Mouse (Mus musculus) heart, embryonic 15.5 days (tissue): ENCODE data around the gene Rabep1. TPM values are rescaled to one million over a fixed set of nuclear protein-coding genes. Genes with fewer than 3 reads are reported as not detected.

Experiments used
- ATAC-seq: fragments of 200-750 bp; cut with Nextera tagmentation; replicated peaks from 2 replicates; pipeline ENCODE4 v1.8.0; 2017; ENCODE audit warnings: low read depth, moderate TSS enrichment; ENCODE audit not compliant: insufficient number of reproducible peaks, insufficient read depth, low FRiP score
- H3K27ac ChIP-seq: fragments of 300-500 bp; sonication (generic); 2 replicates; pipeline ENCODE4 v1.5.1; 2015; ENCODE audit warnings: mild to moderate bottlenecking, inconsistent platforms
- H3K27me3 ChIP-seq: fragments of 300-500 bp; sonication (generic); 2 replicates; pipeline ENCODE4 v1.6.1; 2015; ENCODE audit warnings: inconsistent platforms
- H3K36me3 ChIP-seq: fragments of 300-500 bp; sonication (generic); 2 replicates; pipeline ENCODE4 v1.6.1; 2015; ENCODE audit warnings: mild to moderate bottlenecking, inconsistent platforms
- H3K4me1 ChIP-seq: fragments of 300-500 bp; sonication (generic); replicated peaks from 2 replicates; pipeline ENCODE4 v1.6.1; 2015; ENCODE audit warnings: inconsistent platforms
- H3K4me2 ChIP-seq: fragments of 300-500 bp; sonication (generic); 2 replicates; pipeline ENCODE4 v1.6.1; 2015; ENCODE audit warnings: inconsistent platforms, mild to moderate bottlenecking, moderate library complexity
- H3K4me3 ChIP-seq: fragments of 300-500 bp; sonication (generic); 2 replicates; pipeline ENCODE4 v1.5.1; 2015; ENCODE audit warnings: mild to moderate bottlenecking, inconsistent platforms
- H3K9ac ChIP-seq: fragments of 300-500 bp; sonication (generic); 2 replicates; pipeline ENCODE4 v1.6.1; 2015; ENCODE audit warnings: mild to moderate bottlenecking, inconsistent platforms
- H3K9me3 ChIP-seq: fragments of 300-500 bp; sonication (generic); replicated peaks from 2 replicates; pipeline ENCODE4 v1.6.1; 2016; ENCODE audit warnings: inconsistent platforms
- WGBS: fragments of 180-500 bp; shearing (Covaris S2); methylation state at CpG from one replicate; pipeline ENCODE4 v1.1.7; 2015; ENCODE audit warnings: mixed read lengths; 5-methylcytosine and 5-hydroxymethylcytosine counted together
- polyA plus RNA-seq: library from polyadenylated mRNA; unstranded; fragments of >200 nt; fragmentation: Nextera tagmentation; extraction: Ambion mirVana; gene quantifications from 2 replicates; pipeline ENCODE4 v1.2.1, GENCODE M21; 2015

Gene Rabep1
- 26.4 and 29.1 TPM in 2 replicates for polyA plus RNA-seq

GRCm38 (mm10) chr11:70844559-70845456 lies at the start of gene Rabep1:
TSS of gene Rabep1 (plus strand) at chr11:70844778.
- under 1% methylated on average over 74 of the region's 88 CpGs for WGBS
- ATAC-seq: peak; percentile 97
- Histone ChIP-seq H3K9ac (peak within 1 kb of the TSS; percentile 85), H3K27ac (peak within 1 kb of the TSS; percentile 88), H3K27me3 (no peaks in the 10 kb centered on the region), H3K36me3 (no peaks in the 10 kb centered on the region), H3K4me2 (peak within 1 kb of the TSS; percentile 81), H3K4me3 (peak within 1 kb of the TSS; percentile 95), H3K9me3 (no peaks in the 10 kb centered on the region), H3K4me1 (peaks cover 19% of the 10 kb centered on the region)

- Histone ChIP-seq H3K4me2 (no peak overlapping the region), H3K9me3 (no peaks in the 10 kb centered on the region), H3K27me3 (no peaks in the 10 kb centered on the region), H3K9ac (no peak overlapping the region), H3K4me3 (no peak overlapping the region), H3K4me1 (peaks cover 7% of the 10 kb centered on the region), H3K36me3 (no peaks in the 10 kb centered on the region), H3K27ac (no peak overlapping the region)
- WGBS: 81% methylated on average over 2 of the region's 2 CpGs
- no peak for ATAC-seq
These were observed 42.2 kb upstream of the Rabep1 start for GRCm38 (mm10) chr11:70802208-70802864.

DNA sequence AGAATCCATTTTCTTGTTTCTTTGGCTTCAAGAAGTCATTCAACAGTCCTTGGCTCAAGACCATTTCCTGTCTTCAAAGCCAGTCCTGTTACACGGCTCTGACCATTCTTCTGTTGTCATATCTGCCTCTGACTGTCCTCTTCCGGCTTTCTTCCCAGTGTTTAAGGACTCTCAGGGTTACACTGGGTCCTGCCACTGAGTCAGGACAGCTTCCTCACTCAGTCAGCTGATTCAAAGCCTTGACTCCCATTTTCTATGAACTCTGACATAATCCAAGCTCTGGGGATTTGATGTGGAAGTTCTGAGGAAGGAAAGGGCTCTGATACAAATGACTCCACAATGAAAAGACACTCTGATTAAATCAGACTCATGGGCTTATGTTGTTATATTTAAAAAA lies 41.7 kb upstream of the Rabep1 start:
- Histone ChIP-seq H3K4me3 (no peak overlapping the region), H3K9ac (no peak overlapping the region), H3K27me3 (no peaks in the 10 kb centered on the region), H3K4me1 (peaks cover 7% of the 10 kb centered on the region), H3K9me3 (no peaks in the 10 kb centered on the region), H3K36me3 (no peaks in the 10 kb centered on the region), H3K4me2 (no peak overlapping the region), H3K27ac (no peak overlapping the region)
- ATAC-seq: no peak
- WGBS: 48% methylated on average over 2 of the region's 2 CpGs

DNA sequence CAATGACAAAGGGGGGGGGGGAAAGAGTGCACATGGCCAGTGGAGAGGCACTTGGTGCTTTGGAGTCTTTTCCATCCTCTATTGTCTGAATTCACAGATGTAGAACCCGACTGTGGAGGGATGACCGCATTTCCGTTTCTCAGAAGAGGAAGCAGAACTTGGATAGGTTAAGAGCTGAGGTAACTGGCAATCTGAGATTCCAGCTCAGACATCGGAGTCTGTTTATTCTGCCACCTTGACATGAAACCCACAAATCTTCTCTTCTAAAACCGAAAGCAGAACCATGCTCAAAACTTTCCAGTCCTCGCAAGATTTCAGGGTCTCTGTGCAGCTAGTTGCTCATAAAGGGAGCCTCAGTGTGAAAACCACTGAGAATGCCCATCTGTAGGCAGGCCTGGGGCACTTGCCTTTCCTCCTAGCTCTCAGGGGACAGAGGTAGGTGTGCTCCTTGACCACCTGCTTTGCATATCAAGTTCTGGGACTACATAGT lies 40.8 kb upstream of the Rabep1 start:
- Histone ChIP-seq H3K27ac (peak overlapping the region; percentile 66), H3K9ac (no peak overlapping the region), H3K4me3 (no peak overlapping the region), H3K27me3 (no peaks in the 10 kb centered on the region), H3K4me1 (peaks cover 7% of the 10 kb centered on the region), H3K36me3 (no peaks in the 10 kb centered on the region), H3K9me3 (no peaks in the 10 kb centered on the region), H3K4me2 (no peak overlapping the region)
- no peak for ATAC-seq
- WGBS: 62% methylated on average over 6 of the region's 6 CpGs

DNA sequence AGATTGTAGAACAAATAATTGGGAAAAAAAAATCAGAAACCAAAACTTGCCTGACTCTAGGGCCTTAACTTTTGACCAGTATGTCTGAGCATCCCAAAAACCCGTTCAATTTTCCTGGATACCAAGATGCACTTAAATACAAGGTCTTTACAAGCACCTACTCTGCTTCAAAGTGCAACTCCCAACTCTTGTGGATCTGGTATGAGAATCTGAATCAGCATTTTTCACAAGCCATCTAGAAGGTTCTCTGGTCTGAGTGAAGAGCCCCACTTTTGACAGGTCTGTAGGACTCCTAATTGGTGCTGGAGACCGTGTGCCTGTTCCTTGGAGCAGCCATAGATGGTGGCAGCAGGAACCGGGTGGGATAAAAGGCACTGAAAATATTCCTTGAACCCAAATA lies 40.2 kb upstream of the Rabep1 start:
- H3K9me3 ChIP-seq: no peaks in the 10 kb centered on the region
- no peak for ATAC-seq
- H3K27ac ChIP-seq: no peak overlapping the region
- no peaks in the 10 kb centered on the region for H3K36me3 ChIP-seq
- no peak overlapping the region for H3K9ac ChIP-seq
- no peaks in the 10 kb centered on the region for H3K27me3 ChIP-seq
- H3K4me2 ChIP-seq: no peak overlapping the region
- no peak overlapping the region for H3K4me3 ChIP-seq
- peaks cover 7% of the 10 kb centered on the region for H3K4me1 ChIP-seq
- WGBS: 80% methylated on average over 3 of the region's 3 CpGs

DNA sequence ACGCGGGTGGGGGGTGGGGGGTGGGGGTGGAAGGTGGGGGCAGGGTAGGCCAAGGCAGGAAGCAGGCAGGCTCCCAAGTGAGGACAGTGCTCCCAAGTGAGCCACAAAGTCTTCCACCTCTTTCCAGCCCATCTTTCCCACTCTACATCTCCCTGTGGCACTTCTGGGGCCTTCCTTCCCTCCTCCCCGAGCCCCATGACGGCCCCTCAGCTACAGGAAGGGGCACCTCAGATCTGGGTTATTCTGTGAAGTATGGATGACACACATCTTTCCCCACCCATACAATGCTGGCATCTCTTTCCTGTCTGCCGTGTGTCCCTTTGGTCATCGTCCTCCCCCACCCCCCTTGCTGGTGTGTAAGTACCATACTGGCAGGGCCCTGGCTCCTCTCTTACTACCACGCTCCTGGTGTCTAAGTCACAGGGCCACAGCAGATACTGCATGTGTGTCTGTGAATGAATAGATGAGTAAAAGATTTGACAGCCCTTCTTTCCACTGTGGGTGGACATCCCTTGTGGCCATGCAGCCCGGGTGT lies 38.9 kb upstream of the Rabep1 start:
- H3K36me3 ChIP-seq: no peaks in the 10 kb centered on the region
- no peak for ATAC-seq
- H3K27ac ChIP-seq: peak overlapping the region; percentile 52; the same call in 1 of the 2 replicates
- no peak overlapping the region for H3K4me3 ChIP-seq
- WGBS: 61% methylated on average over 8 of the region's 8 CpGs
- peaks cover 7% of the 10 kb centered on the region for H3K4me1 ChIP-seq
- H3K9me3 ChIP-seq: no peaks in the 10 kb centered on the region
- no peak overlapping the region for H3K9ac ChIP-seq
- no peaks in the 10 kb centered on the region for H3K27me3 ChIP-seq
- H3K4me2 ChIP-seq: peak overlapping the region; percentile 24; the same call in 1 of the 2 replicates

DNA sequence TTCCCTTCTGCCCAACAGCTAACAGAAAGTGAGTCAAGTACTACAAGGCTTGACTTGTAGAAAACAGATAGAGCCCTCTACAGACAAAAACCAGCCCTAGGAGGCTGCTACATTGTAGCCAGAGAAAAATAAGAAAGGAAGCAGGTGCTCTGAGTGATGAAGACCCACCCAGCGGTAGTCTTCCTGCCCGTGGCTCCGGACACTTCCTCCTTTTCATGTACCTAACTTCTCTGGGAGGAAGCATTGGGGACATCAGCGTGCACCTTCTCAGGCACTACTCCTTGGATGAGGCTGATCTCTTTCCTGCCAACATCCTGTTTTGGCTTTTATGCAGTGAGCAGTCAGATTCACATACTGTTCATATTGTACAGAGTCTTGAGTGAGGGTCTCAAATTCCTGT lies 37.9 kb upstream of the Rabep1 start:
- Histone ChIP-seq H3K9me3 (no peaks in the 10 kb centered on the region), H3K4me2 (no peak overlapping the region), H3K27me3 (no peaks in the 10 kb centered on the region), H3K9ac (no peak overlapping the region), H3K4me1 (peaks cover 7% of the 10 kb centered on the region), H3K4me3 (no peak overlapping the region), H3K36me3 (no peaks in the 10 kb centered on the region), H3K27ac (no peak overlapping the region)
- ATAC-seq: no peak
- 63% methylated on average over 4 of the region's 4 CpGs for WGBS

- no peak overlapping the region for H3K27ac ChIP-seq
- no peak for ATAC-seq
- no peaks in the 10 kb centered on the region for H3K27me3 ChIP-seq
- WGBS: 62% methylated on average over 4 of the region's 4 CpGs
- H3K36me3 ChIP-seq: no peaks in the 10 kb centered on the region
- H3K4me2 ChIP-seq: no peak overlapping the region
- H3K4me1 ChIP-seq: peaks cover 7% of the 10 kb centered on the region
- no peak overlapping the region for H3K9ac ChIP-seq
- no peaks in the 10 kb centered on the region for H3K9me3 ChIP-seq
- H3K4me3 ChIP-seq: no peak overlapping the region
These were observed 36.9 kb upstream of the Rabep1 start for GRCm38 (mm10) chr11:70807630-70808029.

DNA sequence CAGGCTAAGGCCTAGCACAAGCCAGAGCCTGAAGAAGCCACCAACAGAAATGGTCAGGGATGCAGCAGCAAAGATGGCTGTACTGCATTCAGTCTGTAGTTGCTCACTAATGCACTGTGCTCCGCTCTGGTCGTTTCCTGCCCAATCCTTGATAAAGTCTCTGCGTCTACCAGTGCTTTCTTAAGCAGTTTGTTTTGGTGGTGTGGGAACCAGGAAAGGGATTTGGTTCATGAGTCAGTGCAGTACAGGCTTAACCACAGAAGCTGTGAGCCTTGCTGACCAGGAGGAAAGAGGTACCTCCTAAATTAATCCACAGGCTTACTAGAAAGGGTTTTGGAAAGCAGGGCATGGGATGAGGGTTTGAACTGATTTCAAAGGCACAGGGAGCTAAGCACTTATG lies 36.5 kb upstream of the Rabep1 start:
- Histone ChIP-seq H3K4me3 (no peak overlapping the region), H3K4me1 (peaks cover 7% of the 10 kb centered on the region), H3K36me3 (no peaks in the 10 kb centered on the region), H3K4me2 (no peak overlapping the region), H3K9me3 (no peaks in the 10 kb centered on the region), H3K27me3 (no peaks in the 10 kb centered on the region), H3K27ac (no peak overlapping the region), H3K9ac (no peak overlapping the region)
- no peak for ATAC-seq
- WGBS: 50% methylated on average over 3 of the region's 3 CpGs

- Histone ChIP-seq H3K4me3 (no peak overlapping the region), H3K27ac (no peak overlapping the region), H3K4me2 (no peak overlapping the region), H3K4me1 (peaks cover 7% of the 10 kb centered on the region), H3K36me3 (no peaks in the 10 kb centered on the region), H3K9me3 (no peaks in the 10 kb centered on the region), H3K27me3 (no peaks in the 10 kb centered on the region), H3K9ac (no peak overlapping the region)
- WGBS: 41% methylated on average over 1 of the region's 1 CpGs
- no peak for ATAC-seq
These were observed 35.6 kb upstream of the Rabep1 start for GRCm38 (mm10) chr11:70809011-70809410.

DNA sequence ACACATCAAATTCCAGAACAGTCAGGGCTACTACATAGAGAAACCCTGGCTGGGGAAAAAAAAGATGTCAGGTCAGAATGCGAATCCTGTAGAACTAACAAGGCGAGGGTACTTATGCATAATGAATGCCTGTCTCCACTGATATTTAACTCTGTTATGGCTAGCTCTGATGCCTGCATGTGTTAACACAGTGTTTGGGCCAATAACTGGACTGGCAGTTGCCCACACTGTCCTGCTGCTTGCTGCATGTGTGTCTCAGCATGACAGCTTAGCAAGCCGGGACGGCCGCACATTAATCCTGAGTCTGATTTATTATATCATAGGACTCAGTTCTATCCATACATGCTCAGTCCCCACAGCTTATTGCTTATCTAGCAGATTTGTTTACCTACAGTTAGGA lies 33.5 kb upstream of the Rabep1 start:
- no peaks in the 10 kb centered on the region for H3K4me1 ChIP-seq
- H3K4me2 ChIP-seq: no peak overlapping the region
- 83% methylated on average over 5 of the region's 5 CpGs for WGBS
- H3K9me3 ChIP-seq: no peaks in the 10 kb centered on the region
- ATAC-seq: no peak
- no peaks in the 10 kb centered on the region for H3K27me3 ChIP-seq
- H3K9ac ChIP-seq: no peak overlapping the region
- H3K36me3 ChIP-seq: no peaks in the 10 kb centered on the region
- no peak overlapping the region for H3K4me3 ChIP-seq
- H3K27ac ChIP-seq: no peak overlapping the region
